Mouse (Mus musculus): ENCODE data around the gene Cbr4.

- no peak for TF ChIP-seq CTCF (IDR thresholded peaks at IDR 0.05; ENCODE audit: low read depth)
- no peak for TF ChIP-seq EP300 (IDR thresholded peaks at IDR 0.05; ENCODE audit: low read depth)
Measured at GRCm38 (mm10) chr8:61450916-61451575, 36.5 kb upstream of the Cbr4 start.

All from liver, embryonic 14.5 days (tissue).